Mouse (Mus musculus) ovary, postnatal 10 days (tissue): ENCODE measurements around the gene Mgat1.
"Not testable (repeated sequence)": the region's sequence is repeated elsewhere in the genome, so short reads cannot be mapped to it uniquely, and the experiment has no call there.

Experiments used
- DNase-seq: peaks from one replicate; pipeline ENCODE4 v3.0.0; 2022; ENCODE audit warnings: low spot score

The Mgat1 gene

DNA sequence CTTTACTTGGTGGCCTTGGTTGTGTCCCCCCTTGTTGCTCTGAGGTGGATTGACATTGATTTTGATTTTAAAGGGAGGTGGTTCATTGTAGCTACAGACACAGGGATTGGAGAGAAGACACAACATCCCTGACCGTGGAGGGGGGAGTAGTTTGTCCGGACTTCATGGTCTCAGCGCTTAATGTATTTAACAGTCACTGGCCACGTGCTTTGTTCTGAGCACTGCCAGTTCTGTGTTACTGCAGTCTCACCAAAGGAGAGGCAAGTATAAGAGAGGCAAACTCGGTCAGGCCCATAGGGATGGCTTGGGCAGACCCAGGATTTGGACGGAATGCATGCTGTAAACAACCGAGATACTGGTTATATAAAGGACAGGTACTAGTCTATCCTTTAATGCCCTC is 20.1 kb downstream of the Mgat1 start:
- no peak for DNase-seq

DNA sequence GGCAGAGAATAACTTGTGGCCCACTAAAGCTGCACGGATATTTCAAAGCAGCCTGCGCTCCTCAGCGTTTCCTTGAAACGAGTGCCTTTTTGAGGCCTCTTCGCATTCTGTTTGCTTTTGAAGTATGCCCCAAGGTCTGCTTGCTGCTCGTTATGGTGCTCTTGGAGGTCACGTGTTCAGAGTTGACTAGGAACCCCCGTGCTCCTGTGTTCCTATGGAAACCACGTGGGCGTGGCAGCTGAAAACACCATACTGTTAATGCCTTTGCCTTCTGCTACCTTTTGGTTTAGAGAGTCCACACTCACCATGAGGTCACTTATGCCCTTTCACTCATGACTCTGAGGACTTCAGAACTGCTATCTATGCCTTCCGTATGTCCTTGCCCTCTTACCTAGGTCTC is 20.6 kb downstream of the Mgat1 start:
- DNase-seq: no peak

DNA sequence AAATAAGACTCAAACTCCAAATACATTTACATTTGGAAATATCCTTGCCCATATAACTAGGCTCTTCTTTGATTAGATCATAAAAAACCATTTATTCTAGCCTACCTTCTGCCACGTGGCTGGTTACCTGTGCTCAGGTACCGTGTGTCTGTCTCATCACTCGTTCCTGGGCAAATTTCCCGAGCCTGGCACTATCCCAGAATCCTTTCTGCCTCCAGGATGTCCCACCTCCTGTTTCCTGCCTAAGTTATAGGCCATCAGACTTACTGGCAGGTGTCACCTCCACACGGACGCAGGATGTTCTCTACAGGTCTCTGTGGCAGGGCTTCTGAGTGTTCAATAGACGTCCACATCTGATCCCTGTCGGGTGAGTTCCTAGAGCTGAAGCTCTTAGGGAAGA is 21.1 kb downstream of the Mgat1 start:
- no peak for DNase-seq

DNA sequence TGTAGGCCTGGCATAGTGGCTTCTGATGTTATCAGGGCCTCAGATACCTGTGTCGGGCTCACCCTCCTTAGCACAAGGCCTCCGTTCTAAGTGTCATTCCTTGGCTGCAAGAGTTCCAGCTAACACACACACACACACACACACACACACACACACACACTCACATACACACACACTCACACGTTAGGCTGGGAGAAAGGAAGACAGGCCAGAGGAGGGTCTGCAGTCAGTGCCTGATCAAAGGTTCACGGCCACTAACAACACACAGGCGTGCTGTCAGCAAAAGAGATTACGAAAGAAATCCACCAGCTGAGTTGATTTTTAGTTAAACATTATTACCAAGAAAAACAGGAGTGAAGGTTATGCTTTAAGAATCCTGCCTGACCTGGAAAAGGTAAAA is 22.7 kb downstream of the Mgat1 start:
- DNase-seq: no peak

DNA sequence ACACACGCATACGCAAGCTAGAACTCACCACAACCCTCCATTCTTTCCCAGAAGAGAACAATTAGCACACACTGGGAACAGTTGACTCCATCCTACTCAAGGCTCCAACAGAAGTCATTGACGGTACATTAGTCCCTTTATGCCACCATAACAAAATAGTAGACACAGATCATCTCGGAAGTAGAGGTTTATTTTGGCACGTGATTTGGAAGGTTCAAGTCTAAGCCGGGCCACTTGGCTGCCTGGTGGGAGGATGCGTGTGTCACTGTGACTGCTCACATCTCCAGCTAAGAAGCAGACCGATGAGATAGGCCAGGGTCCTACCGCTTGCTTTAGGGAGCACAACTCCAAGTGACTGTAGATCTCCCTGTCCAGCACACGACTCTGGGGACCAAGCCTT is 23.3 kb downstream of the Mgat1 start:
- no peak for DNase-seq

DNA sequence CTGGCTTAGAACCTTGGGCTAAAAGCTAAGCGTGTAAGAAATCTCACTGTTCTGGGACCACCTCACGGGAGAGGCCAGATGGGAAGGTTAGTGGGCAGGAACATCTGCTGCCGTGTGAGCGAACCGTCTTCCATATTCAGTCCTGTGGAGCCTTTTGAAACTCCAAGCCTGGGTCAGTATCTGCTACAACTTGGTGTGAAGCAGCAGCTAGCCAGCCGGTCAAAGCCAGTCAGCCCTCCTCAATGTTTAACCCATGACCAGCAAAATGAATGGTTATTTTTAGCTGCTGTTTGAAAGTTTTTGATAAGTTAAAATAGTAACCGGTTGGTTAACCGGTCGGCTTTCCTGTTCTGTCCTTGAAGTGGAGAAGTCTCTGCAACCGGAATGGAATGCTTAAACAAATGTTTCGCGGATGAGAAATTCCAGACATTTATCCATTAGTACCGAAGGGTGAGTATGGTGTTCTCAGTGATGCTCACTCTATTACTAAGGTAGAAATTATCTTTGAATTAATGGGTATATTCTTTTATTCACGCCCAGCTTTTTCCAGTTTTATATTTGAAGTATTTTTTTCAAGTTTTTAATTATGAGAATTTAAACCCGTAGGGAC is 24.1 kb downstream of the Mgat1 start:
- DNase-seq: no peak

DNA sequence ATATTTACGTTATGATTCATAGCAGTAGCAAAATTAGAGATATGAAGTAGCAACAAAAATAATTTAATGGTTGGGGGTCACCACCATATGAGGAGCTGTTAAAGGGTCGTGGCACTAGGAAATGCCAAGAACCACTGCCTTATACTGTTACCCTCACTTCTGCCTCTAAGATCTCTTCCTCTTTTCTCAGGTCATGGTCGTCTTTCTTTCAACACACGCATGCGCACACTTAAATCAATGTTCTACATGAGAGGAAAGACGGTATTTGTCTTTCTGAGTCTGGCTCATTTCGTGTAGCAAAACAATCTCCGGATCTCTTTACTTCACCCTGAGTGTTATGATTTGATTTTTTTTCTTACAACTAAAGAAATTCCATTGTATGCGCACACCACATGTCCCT is 25.8 kb downstream of the Mgat1 start:
- no peak for DNase-seq

DNA sequence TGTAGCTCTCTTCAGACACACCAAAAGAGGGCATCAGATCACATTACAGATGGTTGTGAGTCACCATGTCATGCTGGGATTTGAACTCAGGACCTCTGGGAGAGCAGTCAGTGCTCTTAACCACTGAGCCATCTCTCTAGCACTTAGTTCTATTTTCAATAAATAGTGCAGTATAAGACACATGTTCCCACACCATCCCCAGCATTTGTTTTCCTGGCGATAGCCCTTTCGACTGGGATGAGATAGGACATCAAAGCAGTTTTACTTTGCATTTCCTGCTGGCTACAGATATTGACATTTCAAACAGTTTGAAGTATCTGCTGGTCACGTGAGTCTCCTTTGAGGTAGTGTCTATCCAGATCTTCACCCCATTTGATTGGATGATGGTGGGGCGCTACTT is 26.4 kb downstream of the Mgat1 start:
- no peak for DNase-seq

DNA sequence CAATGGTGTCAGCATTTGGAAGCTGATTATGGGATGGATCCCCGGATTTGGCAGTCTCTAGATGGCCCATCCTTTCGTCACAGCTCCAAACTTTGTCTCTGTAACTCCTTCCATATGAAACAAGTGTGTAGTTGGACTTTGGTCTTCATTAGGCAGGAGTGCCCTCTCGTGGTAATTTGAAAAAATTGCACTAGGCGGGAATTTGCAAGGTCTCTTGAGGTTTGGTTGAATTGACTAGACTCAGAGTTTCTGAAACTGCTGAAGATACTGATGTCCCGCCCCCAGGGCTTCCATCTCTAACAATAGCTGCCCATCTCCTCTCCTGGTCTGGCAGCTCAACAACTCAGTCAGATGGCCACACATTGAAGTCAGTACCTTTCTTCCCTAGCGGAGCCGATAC is 27.3 kb downstream of the Mgat1 start:
- DNase-seq: no peak

DNA sequence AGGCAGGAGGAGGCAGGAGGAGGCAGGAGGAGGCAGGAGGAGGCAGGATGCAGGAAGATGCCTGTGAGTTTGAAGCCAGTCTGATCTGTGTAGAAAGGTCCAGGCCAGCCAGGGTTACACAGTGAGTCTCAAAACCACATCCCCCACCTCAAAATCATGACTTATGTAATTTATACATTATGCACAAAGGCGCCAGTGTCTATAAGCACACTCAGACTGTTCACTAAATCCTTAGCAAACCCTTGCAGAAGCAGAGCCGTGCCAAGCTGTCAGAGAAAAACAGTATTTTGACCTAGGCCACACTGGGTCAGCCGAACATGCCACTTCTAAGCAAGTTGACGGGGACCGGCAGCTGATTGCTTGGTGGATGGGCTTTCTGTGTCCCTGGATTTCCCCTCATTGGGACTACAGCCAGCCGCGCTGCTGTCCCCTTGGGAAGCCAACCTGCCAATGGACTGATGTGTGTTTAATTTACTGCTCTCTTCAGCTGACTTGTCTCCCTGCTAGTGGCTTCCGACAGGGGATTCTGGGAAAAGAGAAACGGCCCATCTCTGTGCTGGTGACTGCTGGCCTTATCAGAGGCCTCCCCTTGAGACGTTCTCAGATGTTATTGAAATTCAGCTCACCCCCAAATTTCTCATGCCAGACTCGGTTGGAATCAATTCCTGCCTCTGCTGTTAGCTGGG is 30.0 kb downstream of the Mgat1 start:
- DNase-seq: no peak

DNA sequence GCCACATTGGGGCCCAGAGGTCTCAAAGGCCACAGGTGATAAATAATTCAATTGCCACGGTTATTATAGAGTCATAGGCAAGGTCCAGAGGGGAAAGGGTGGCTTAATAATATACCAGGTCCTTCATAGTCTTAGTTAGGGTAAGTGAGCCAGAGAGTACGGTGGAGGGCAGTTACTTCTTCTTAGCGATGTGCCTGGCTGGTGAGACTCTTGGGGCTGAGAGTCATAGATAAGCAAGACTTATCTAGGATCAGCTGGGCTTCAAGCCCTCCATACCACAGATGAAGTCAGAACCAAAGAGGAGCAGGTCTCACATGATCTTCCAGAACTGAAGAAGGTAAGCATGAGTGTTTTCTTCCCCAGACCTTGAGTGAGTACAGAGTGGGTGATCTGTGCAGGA is 34.2 kb downstream of the Mgat1 start, which contains the start of gene Olfr1393:
Gene Olfr1393, plus strand, starts transcription at position 83 of the 400 bp plus-strand sequence.
- no peak for DNase-seq

DNA sequence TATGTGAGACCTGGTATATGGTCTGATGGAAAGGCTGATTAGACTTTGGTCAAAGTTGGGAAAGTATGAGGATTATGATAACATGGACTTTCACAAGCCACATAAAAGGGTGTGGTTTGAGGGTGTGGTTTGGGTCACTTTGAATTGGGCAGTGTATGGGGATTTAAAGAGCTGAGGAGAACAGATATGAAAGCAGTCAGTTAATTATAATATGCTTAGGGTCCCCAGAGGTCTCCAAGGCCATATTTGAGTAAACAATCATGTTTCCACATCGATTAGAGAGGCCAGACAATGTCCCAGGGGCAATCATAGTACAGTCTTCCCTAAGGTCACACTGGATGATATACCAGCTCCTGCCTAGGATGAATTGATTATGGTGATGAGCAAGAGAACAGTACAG is 41.0 kb downstream of the Mgat1 start, which contains the start of gene Olfr1392:
Gene Olfr1392, plus strand, starts transcription at position 301 of the 400 bp plus-strand sequence.
- not testable (repeated sequence) for DNase-seq

DNA sequence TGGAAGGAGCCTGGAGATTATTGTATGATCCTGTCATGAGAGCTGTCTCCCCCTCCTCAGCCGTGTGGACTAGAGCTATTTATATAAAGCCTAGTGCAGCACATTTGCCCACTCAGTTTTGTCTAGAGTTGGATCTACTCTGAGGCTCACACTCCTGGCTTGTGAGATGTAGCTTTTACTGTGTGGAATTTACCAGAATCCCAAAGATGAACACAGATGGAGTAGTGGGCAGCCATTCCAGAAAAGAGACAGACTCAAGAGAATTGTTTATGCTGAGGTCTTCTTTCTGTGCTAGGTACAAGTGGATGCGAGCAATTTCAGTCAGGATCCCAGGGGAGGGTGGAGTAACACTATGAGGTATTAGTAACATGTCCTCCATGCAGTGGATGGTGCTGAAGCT is 43.3 kb downstream of the Mgat1 start:
- no peak for DNase-seq

DNA sequence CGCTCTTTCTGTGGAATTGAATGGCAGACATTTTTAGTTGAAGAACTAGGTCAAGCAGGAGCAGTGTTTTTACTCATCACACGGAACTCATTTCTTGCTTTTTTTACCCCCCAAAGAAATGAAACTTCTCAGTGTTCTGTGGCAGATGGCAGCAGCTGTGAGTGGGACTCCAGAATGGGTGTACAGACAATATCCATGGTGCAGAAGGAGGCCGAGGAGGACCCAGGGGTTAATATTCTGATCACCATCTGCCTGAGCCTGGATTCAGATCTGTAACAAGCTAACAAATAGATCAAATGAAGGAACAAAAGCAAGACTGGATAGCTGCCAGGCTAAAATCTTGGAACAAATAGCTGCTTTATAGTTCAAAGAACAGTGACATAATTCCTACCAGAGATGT is 48.8 kb downstream of the Mgat1 start:
- no peak for DNase-seq

DNA sequence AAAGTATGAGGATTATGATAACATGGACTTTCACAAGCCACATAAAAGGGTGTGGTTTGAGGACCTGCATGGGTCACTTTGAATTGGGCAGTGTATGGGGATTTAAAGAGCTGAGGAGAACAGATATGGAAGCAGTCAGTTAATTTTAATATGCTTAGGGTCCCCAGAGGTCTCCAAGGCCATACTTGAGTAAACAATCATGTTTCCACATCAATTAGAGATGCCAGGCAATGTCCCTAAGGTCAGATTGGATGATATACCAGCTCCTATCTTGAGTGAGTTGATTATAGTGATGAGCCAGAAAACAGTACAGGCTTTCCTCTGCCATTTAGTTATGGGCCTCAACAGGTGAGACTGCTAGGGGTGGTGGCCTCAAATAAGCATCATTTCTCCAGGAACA is 60.5 kb downstream of the Mgat1 start, which contains the start of gene Olfr10:
Gene Olfr10, plus strand, starts transcription at position 301 of the 400 bp plus-strand sequence.
- DNase-seq: no peak

DNA sequence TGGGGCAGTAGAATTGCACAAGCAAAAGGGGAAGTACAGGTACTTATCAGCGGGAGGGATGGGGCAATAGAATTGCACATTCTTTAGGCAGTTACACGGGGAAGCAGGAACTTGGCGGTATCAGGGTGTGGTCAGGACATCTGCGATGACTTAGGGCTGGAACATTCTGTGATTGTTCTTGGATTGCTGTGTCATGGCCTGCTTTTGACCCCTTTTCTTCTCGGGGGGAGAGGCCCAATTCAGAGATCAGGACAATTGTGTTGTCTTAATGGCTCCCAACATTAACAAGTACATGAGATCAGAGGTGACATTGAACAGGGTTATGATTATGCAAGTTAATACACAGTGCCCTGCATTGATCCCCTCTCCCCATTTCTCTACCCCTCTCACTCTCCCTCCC is 64.6 kb downstream of the Mgat1 start:
- not testable (repeated sequence) for DNase-seq
